Mouse (Mus musculus) heart, embryonic 10.5 days (tissue): ENCODE results near the gene Fgd3. TPM values are rescaled to one million over a fixed set of nuclear protein-coding genes. Genes with fewer than 3 reads are reported as not detected.

Source experiments
- DNase-seq: peaks from one replicate; pipeline ENCODE4 v3.0.0-alpha.2; 2017; ENCODE audit warnings: low spot score
- H3K27ac ChIP-seq: fragments of 300-500 bp; sonication (generic); 2 replicates; pipeline ENCODE4 v1.5.1; 2016; ENCODE audit warnings: mild to moderate bottlenecking
- H3K27me3 ChIP-seq: fragments of 300-500 bp; sonication (generic); 2 replicates; pipeline ENCODE4 v1.6.1; 2016; ENCODE audit warnings: mild to moderate bottlenecking; ENCODE audit not compliant: poor library complexity, insufficient read depth, severe bottlenecking
- H3K36me3 ChIP-seq: fragments of 300-500 bp; sonication (generic); 2 replicates; pipeline ENCODE4 v1.6.1; 2016; ENCODE audit warnings: mild to moderate bottlenecking, moderate library complexity
- H3K4me1 ChIP-seq: fragments of 300-500 bp; sonication (generic); 2 replicates; pipeline ENCODE4 v1.6.1; 2016; ENCODE audit warnings: mild to moderate bottlenecking
- H3K4me3 ChIP-seq: fragments of 300-500 bp; sonication (generic); 2 replicates; pipeline ENCODE4 v1.5.1; 2016; ENCODE audit warnings: mild to moderate bottlenecking, moderate library complexity
- H3K9me3 ChIP-seq: fragments of 300-500 bp; sonication (generic); 2 replicates; pipeline ENCODE4 v1.6.1; 2016; ENCODE audit warnings: mild to moderate bottlenecking, moderate library complexity
- WGBS: fragments of 180-500 bp; shearing (Covaris S2); methylation state at CpG from one replicate; pipeline ENCODE4 v1.1.7; 2016; 5-methylcytosine and 5-hydroxymethylcytosine counted together
- polyA plus RNA-seq: library from polyadenylated mRNA; unstranded; fragments of >200 nt; fragmentation: Nextera tagmentation; extraction: Ambion mirVana; gene quantifications from 2 replicates; pipeline ENCODE4 v1.2.1, GENCODE M21; 2016

Fgd3 gene
- polyA plus RNA-seq, 1 experiment from 2014 or later = 0.45 TPM

GRCm38 (mm10) chr13:49335077-49335982, 15.2 kb upstream of the Fgd3 start:
- Histone ChIP-seq H3K27ac (no peak overlapping the region), H3K36me3 (no peaks in the 10 kb centered on the region), H3K4me1 (peaks cover under 1% of the 10 kb centered on the region), H3K27me3 (no peaks in the 10 kb centered on the region), H3K4me3 (no peak overlapping the region), H3K9me3 (no peaks in the 10 kb centered on the region)
- 84% methylated on average over 12 of the region's 12 CpGs for WGBS
- no peak for DNase-seq

DNA sequence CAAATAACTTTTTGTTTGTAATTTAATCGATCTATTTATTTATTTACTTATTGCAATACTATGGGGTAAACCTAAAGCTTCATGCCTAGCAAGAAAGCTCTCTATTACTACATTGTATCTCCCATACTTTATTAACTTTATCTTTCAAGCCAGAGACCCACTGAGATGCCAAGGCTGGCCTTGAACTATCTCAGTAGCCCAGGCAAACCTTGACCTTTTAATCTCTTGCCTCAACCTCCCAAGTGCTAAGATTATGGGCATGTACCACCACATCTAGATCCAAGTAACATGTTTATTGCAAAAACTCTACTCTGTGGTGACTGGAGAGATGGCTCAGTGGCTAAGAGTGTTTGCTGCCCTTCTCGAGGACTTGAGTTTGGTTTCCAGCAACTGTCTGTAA, 13.1 kb upstream of the Fgd3 start:
- no peak overlapping the region for H3K4me3 ChIP-seq
- H3K9me3 ChIP-seq = no peaks in the 10 kb centered on the region
- 70% methylated on average over 2 of the region's 2 CpGs for WGBS
- H3K27ac ChIP-seq = no peak overlapping the region
- no peak for DNase-seq
- H3K4me1 ChIP-seq = no peaks in the 10 kb centered on the region
- H3K36me3 ChIP-seq = no peaks in the 10 kb centered on the region
- H3K27me3 ChIP-seq = no peaks in the 10 kb centered on the region

DNA sequence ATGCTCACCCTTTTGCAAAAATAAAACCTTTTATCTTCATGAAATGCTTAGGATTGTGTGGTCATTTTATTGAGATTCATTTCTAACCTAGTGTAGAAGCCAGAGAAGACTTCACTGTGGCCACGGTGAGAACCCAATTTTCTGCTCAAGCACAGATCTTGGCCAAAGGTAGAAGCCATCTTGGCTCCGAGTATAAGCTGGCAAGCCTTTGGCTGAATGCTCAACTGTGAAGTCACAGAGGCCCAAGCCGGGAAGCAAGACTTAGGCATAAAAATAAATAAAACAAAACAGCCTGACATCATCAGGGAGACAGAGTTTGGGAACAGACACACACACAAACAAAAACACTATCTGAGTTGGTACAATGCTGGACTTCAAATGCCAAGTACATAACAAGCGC, 8.0 kb upstream of the Fgd3 start:
- H3K36me3 ChIP-seq = no peaks in the 10 kb centered on the region
- WGBS = 79% methylated on average over 4 of the region's 4 CpGs
- H3K27me3 ChIP-seq = no peaks in the 10 kb centered on the region
- no peaks in the 10 kb centered on the region for H3K4me1 ChIP-seq
- H3K9me3 ChIP-seq = no peaks in the 10 kb centered on the region
- DNase-seq = no peak
- H3K4me3 ChIP-seq = no peak overlapping the region
- no peak overlapping the region for H3K27ac ChIP-seq

DNA sequence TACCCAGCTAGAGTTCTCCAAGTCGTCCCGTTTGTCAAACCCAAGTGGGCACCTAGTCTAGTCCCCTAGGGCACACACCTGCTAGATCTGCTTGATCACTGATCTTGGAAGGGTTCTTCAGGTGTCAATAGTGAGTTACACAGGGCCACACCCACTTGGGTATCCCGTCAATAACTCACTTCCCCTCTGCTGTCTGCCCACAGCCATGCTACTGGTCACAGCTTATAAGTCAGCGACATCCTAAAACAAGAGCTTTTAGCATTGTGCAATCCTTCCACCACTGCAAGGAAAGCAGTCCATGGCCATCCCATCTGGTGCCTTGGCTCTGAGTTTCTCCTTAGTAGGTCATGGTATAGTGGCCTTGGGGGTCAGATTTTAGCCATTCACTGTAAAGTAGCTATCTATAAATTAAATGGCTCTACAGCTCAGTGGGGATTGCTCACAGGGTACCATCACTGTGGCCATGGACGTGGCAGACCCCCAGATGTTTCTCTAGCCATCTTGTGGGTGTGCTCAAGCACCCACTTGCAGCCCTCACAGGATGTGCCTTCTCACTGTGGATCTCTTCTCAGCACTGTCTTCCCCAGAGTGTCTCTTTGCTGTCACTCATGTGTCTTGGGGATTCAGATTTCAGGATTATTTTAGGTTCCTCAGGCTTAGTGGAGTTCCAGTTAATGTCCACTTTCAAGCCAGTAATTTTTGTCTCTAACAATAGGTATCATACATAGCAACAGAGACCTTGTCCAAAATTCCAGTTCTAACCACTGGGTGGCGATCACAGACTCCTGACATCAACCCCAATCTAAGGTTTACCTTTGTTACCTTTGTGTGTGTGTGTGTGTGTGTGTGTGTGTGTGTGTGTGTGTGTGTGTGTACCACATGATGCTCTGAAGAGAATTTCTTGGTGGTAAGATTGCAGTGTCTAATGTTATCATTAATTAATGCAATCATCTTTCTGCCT, 6.4 kb upstream of the Fgd3 start:
- 58% methylated on average over 6 of the region's 6 CpGs for WGBS
- no peak overlapping the region for H3K4me3 ChIP-seq
- no peaks in the 10 kb centered on the region for H3K27me3 ChIP-seq
- H3K36me3 ChIP-seq = no peaks in the 10 kb centered on the region
- no peak for DNase-seq
- no peaks in the 10 kb centered on the region; the same call in 1 of the 2 replicates for H3K4me1 ChIP-seq
- no peak overlapping the region for H3K27ac ChIP-seq
- H3K9me3 ChIP-seq = no peaks in the 10 kb centered on the region

GRCm38 (mm10) chr13:49324871-49325270, 4.8 kb upstream of the Fgd3 start:
- 87% methylated on average over 5 of the region's 5 CpGs for WGBS
- peaks cover 5% of the 10 kb centered on the region for H3K4me1 ChIP-seq
- no peaks in the 10 kb centered on the region for H3K9me3 ChIP-seq
- no peak overlapping the region for H3K27ac ChIP-seq
- H3K4me3 ChIP-seq = no peak overlapping the region
- H3K36me3 ChIP-seq = no peaks in the 10 kb centered on the region
- no peak for DNase-seq
- no peaks in the 10 kb centered on the region for H3K27me3 ChIP-seq

GRCm38 (mm10) chr13:49322739-49323138, 2.6 kb upstream of the Fgd3 start:
- H3K9me3 ChIP-seq = no peaks in the 10 kb centered on the region
- DNase-seq = no peak
- 83% methylated on average over 5 of the region's 5 CpGs for WGBS
- no peaks in the 10 kb centered on the region for H3K36me3 ChIP-seq
- H3K27ac ChIP-seq = no peak overlapping the region
- no peak overlapping the region for H3K4me3 ChIP-seq
- H3K4me1 ChIP-seq = peaks cover 11% of the 10 kb centered on the region
- no peaks in the 10 kb centered on the region for H3K27me3 ChIP-seq

DNA sequence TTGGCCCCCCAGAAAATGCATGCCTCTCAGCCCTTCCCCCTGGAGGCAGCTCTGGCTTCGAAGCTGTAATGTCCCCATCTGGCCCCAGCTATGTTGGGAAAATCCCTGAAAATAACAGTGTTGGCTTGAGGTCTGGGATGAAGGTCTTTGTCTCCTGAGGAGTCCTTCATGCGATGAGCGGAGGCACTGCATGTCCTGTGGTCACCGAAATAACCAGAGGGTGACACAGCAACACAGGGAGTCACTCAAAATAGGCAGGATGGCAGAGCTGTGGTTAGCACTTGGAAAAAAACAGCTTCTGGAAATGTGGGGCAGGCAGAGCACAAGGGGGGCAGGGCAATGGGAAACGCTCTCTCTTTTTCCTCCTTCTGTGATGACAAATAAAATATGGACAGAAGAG, 2.1 kb upstream of the Fgd3 start:
- Histone ChIP-seq H3K4me3 (no peak overlapping the region), H3K36me3 (no peaks in the 10 kb centered on the region), H3K27me3 (no peaks in the 10 kb centered on the region), H3K4me1 (peaks cover 11% of the 10 kb centered on the region), H3K27ac (no peak overlapping the region), H3K9me3 (no peaks in the 10 kb centered on the region)
- DNase-seq = no peak
- whole genome bisulfite sequencing = 78% methylated on average over 5 of the region's 5 CpGs

- Histone ChIP-seq H3K36me3 (no peaks in the 10 kb centered on the region), H3K27ac (no peak overlapping the region), H3K4me3 (no peak overlapping the region), H3K27me3 (no peaks in the 10 kb centered on the region), H3K4me1 (peaks cover 11% of the 10 kb centered on the region), H3K9me3 (no peaks in the 10 kb centered on the region)
- DNase-seq = no peak
- WGBS = 67% methylated on average over 3 of the region's 3 CpGs
Observed at GRCm38 (mm10) chr13:49321452-49321851, 1.3 kb upstream of the Fgd3 start.

- Histone ChIP-seq H3K4me3 (no peak overlapping the region), H3K27me3 (no peaks in the 10 kb centered on the region), H3K36me3 (no peaks in the 10 kb centered on the region), H3K9me3 (no peaks in the 10 kb centered on the region), H3K4me1 (peaks cover 11% of the 10 kb centered on the region), H3K27ac (peak overlapping the region; percentile 74; the same call in 1 of the 2 replicates)
- DNase-seq = no peak
- WGBS = 81% methylated on average over 1 of the region's 1 CpGs
Observed at GRCm38 (mm10) chr13:49320514-49320913, 403 bp upstream of the Fgd3 start.

- no peaks in the 10 kb centered on the region for H3K27me3 ChIP-seq
- no peaks in the 10 kb centered on the region for H3K9me3 ChIP-seq
- peaks cover 11% of the 10 kb centered on the region for H3K4me1 ChIP-seq
- DNase-seq = no peak
- no peak overlapping the region for H3K4me3 ChIP-seq
- 84% methylated on average over 7 of the region's 7 CpGs for WGBS
- H3K36me3 ChIP-seq = no peaks in the 10 kb centered on the region
- no peak overlapping the region for H3K27ac ChIP-seq
Observed at GRCm38 (mm10) chr13:49317914-49318313, 2.2 kb downstream of the Fgd3 start.

DNA sequence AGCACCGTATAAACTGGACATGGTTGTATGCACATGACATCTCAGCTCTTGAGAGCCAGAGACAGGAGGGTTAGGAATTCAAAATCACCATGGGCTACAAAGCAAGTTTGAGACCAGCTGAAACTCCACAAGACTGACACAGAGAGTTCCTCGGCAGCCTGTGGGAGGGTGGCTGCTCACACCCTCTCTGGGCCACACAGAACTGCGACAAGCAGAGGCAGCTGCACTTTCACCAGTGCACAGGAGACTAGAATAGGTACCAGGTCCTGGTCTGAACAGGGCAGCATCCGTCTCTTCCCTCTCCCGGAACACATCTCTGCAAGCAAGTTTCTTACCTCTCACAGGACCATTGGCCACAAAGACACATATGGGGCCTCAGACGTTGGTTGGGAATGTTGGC, 2.6 kb downstream of the Fgd3 start:
- WGBS = 82% methylated on average over 6 of the region's 6 CpGs
- Histone ChIP-seq H3K9me3 (no peaks in the 10 kb centered on the region), H3K4me1 (peaks cover 11% of the 10 kb centered on the region), H3K4me3 (no peak overlapping the region), H3K36me3 (no peaks in the 10 kb centered on the region), H3K27me3 (no peaks in the 10 kb centered on the region), H3K27ac (no peak overlapping the region)
- DNase-seq = no peak

- Histone ChIP-seq H3K9me3 (no peaks in the 10 kb centered on the region), H3K27me3 (no peaks in the 10 kb centered on the region), H3K27ac (no peak overlapping the region), H3K4me3 (no peak overlapping the region), H3K36me3 (no peaks in the 10 kb centered on the region), H3K4me1 (peaks cover 11% of the 10 kb centered on the region)
- 72% methylated on average over 9 of the region's 9 CpGs for WGBS
- DNase-seq = no peak
Observed at GRCm38 (mm10) chr13:49316386-49317162, 3.5 kb downstream of the Fgd3 start.
